16 mouse cellular contexts compared by ENCODE assay signal in the genomic region with DNA sequence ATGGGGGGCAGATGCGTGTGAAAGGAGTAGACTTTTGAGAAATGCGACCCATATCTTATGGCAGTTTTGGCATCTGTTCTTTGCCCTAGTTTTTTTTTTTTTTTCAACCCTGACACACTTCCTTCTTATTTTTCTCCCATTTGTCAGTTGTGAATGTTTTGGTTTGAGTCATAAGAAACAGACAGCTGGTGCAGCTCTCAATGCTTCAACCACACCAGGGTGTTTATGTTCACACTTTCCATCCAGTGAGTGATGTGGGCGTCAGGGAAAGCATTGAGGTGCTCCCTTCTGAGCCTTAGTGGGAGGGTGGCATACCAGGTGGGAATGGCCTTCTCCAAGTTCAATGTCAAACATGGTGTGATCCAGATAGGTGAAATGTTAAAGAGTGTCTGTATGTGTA.
DNase-seq lines count a peak whose midpoint lies in the region; ATAC-seq and TF ChIP-seq lines count a peak whose summit lies in the region.
"Had no signal": no experiment of that assay in that cellular context is flagged by ENCODE, and none has a peak within 500 bp of the region (broad histone marks: within the 10 kb centered on the region; RNA-seq: fewer than 3 reads in every experiment).

No protein-coding gene starts in this region.

- WGBS in midbrain, embryonic 16.5 days, result 90% methylated on average over 3 of the region's 3 CpGs
- WGBS in kidney, adult 2 months, result 73% methylated on average over 3 of the region's 3 CpGs

- no peak for TF ChIP-seq CTCF in kidney, adult 2 months (conservative IDR thresholded peaks at IDR 0.05; ENCODE audit: insufficient read depth, insufficient read length, low read depth, low read length)

- no peak overlapping the region for H3K4me2 ChIP-seq in midbrain, embryonic 16.5 days (ENCODE audit: low read length)
- H3K4me2 ChIP-seq: kidney, embryonic 15.5 days; liver, embryonic 12.5 days had no signal

- no peaks in the 10 kb centered on the region for H3K36me3 ChIP-seq in midbrain, embryonic 16.5 days (ENCODE audit: control insufficient read depth, insufficient read depth, low read length)
- no peaks in the 10 kb centered on the region for H3K36me3 ChIP-seq in kidney, adult 2 months (ENCODE audit: control insufficient read depth, insufficient read depth, low read length)
- H3K36me3 ChIP-seq: kidney, embryonic 15.5 days; liver, embryonic 12.5 days had no signal

- H3K4me3 ChIP-seq in midbrain, embryonic 16.5 days (ENCODE audit: low read depth, low read length), result no peak overlapping the region
- no peak overlapping the region for H3K4me3 ChIP-seq in kidney, adult 2 months (ENCODE audit: insufficient read depth, low read depth, low read length)
- H3K4me3 ChIP-seq: kidney, embryonic 15.5 days; liver, embryonic 12.5 days; myocyte had no signal

- intact Hi-C loops in left cerebral cortex, postnatal 14 days (cut with DNase I), result no loop called here

- no peaks in the 10 kb centered on the region for H3K4me1 ChIP-seq in midbrain, embryonic 16.5 days (ENCODE audit: control insufficient read depth, insufficient read depth, low read length)
- no peaks in the 10 kb centered on the region for H3K4me1 ChIP-seq in kidney, adult 2 months (ENCODE audit: control insufficient read depth, insufficient read depth, low read length)
- H3K4me1 ChIP-seq: kidney, embryonic 15.5 days; liver, embryonic 12.5 days had no signal

- no peak overlapping the region for H3K27ac ChIP-seq in midbrain, embryonic 16.5 days (ENCODE audit: low read length)
- H3K27ac ChIP-seq in kidney, adult 2 months (ENCODE audit: insufficient read depth, low read depth, low read length), result no peak overlapping the region
- H3K27ac ChIP-seq: hindbrain, postnatal 0 days; kidney, embryonic 15.5 days; liver, embryonic 12.5 days; stomach, postnatal 0 days had no signal

- H3K9me3 ChIP-seq in midbrain, embryonic 16.5 days (replicated peaks; ENCODE audit: control insufficient read depth, low read length, poor library complexity, severe bottlenecking), result 0 out of 2 replicates have a peak, but pooled peaks cover 2% of the 10 kb centered on the region
- H3K9me3 ChIP-seq: kidney, embryonic 15.5 days; liver, embryonic 12.5 days had no signal

- DNase-seq in layer of hippocampus, adult 18-20 months (ENCODE audit: low spot score in 2 of 2), result peak; percentile 5 to 33
- no peak for DNase-seq in layer of hippocampus, postnatal 14 days (ENCODE audit: low spot score in 2 of 2)
- DNase-seq in CD4-positive helper T cell, adult 2 months (ENCODE audit: low read depth, low spot score), result peak; percentile 51
- DNase-seq in Muller cell, postnatal 12 days (ENCODE audit: inconsistent ontology term), result peak; percentile 3
- peak; percentile 22 to 52 for DNase-seq in left cerebral cortex, postnatal 14 days (ENCODE audit: low spot score in 2 of 2)
- DNase-seq in kidney, adult 2 months, result no peak
- DNase-seq: cerebellum, adult 9-10 months; heart, postnatal 14 days; lung, postnatal 10 days had no signal

- no peak for TF ChIP-seq POLR2A in kidney, adult 2 months (IDR thresholded peaks at IDR 0.05; ENCODE audit: low read depth, low read length)

- H3K27me3 ChIP-seq in midbrain, embryonic 16.5 days (ENCODE audit: control insufficient read depth, insufficient read depth, low read depth, low read length), result no peaks in the 10 kb centered on the region
- no peaks in the 10 kb centered on the region for H3K27me3 ChIP-seq in kidney, adult 2 months (replicated peaks; ENCODE audit: control insufficient read depth, insufficient read depth, low read length)
- H3K27me3 ChIP-seq: kidney, embryonic 15.5 days; liver, embryonic 12.5 days had no signal

- ATAC-seq in midbrain, embryonic 16.5 days, result no peak
- ATAC-seq: forebrain, embryonic 16.5 days; hindbrain, postnatal 0 days; liver, embryonic 12.5 days had no signal

- H3K9ac ChIP-seq in midbrain, embryonic 16.5 days (ENCODE audit: low read depth, low read length), result no peak overlapping the region
- H3K9ac ChIP-seq: kidney, embryonic 15.5 days; liver, embryonic 12.5 days had no signal

Comparison
In these comparisons a context has a peak if more than half of its experiments do, and no peak if none do; other contexts are left out.
1. DNase-seq: peak in layer of hippocampus, adult 18-20 months (2 of 2), CD4-positive helper T cell, adult 2 months (single experiment), Muller cell, postnatal 12 days (single experiment) and left cerebral cortex, postnatal 14 days (2 of 2); none in layer of hippocampus, postnatal 14 days (0 of 2) and kidney, adult 2 months (single experiment).